Mouse (Mus musculus) CD4-positive, CD25-positive, alpha-beta regulatory T cell, adult 2 months (primary cell): Measurements from ENCODE around the gene Grid2.
"Not testable (repeated sequence)": the region's sequence is repeated elsewhere in the genome, so short reads cannot be mapped to it uniquely, and the experiment has no call there.

Experiments
- DNase-seq: peaks from one replicate; pipeline ENCODE4 v3.0.0-alpha.2; 2012; ENCODE audit warnings: low read depth, low spot score

Grid2 gene

GRCm38 (mm10) chr6:63255826-63256555, at the start of gene Grid2:
Grid2 (plus strand) TSS chr6:63255876.
- no peak for DNase-seq

GRCm38 (mm10) chr6:63250738-63251137, 4.9 kb upstream of the Grid2 start:
- DNase-seq, result no peak

DNA sequence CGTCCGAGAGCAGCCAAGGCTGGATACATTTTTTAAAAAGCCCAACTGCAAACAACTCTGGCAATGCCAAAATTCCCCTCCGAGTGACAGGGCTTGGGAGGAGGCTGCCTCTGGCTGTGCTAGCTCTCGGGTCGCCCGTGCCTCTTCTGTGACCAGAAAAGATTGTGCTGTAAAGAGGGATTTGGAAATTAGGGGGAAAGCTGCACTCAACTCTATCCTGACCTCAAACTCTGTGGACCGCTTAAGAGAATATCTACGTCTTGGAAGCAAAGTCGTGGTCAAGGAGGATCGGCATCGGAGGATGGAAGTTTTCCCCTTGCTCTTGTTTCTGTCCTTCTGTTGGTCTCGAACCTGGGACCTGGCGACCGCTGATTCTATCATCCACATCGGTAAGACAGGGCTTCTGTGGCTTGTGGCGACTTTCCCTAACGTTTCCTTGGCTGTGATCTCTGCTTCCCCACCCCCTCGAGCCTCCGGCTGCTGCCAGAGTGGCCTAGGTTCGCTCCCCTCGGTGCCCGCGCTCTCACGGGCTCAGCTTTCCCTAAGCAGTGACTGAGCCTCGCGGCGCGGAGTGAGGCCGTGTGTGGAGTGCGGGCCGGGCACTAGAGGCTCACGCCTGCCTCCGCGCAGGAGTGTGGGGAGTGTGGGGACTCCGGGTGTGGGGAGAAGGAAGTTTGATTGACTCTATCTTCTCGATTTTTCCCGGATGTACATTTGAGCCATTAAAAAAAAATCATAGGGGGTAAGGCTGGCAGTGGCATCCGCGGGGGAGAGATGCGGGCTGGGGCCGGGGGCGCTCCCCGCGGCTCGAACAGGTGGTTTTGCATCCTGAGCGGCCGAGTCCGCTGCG, 1.1 kb downstream of the Grid2 start:
- DNase-seq, result no peak

DNA sequence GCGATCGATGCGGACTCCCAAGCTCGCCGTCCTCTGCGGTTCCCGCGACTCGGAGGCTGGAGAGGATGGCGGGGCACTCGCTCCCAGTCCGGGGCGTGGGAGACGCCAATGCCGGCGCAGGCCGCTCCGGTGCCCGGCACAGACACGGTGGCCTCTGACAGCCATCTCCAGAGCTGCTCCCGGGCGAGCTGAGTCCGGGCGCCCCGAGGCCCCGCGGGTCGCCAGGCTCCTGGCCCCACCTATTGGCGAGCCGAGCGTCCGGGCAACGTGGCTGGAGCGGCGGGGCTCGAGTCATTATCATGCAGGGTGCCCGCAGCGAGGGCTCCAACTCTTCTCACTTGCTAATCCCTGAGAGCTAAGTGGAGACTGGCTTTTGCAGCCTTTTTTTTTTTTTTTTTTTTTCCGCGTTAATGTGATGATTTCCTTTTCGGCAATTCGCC, 1.8 kb downstream of the Grid2 start:
- DNase-seq, result no peak

- DNase-seq, result no peak
These were observed 2.2 kb downstream of the Grid2 start for GRCm38 (mm10) chr6:63257876-63258275.

DNA sequence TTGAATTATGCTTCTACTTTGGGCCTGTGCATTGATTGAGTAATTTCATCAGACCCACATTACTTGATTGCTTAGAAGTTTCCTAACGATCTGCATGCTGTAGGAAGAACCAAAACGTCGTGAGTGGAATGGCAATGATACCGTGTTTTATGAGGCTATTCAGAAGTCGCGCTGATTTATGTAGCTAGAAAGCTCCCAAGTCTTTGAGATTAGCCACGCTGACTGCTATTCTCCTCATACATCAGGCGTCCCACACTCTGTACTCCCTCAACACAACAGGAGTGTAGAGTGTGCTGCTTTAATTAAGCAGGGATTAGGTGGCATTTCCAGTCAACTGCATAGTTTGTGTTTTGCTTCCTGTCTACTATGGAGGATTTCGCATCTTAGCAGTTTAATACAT, 4.1 kb downstream of the Grid2 start:
- no peak for DNase-seq

DNA sequence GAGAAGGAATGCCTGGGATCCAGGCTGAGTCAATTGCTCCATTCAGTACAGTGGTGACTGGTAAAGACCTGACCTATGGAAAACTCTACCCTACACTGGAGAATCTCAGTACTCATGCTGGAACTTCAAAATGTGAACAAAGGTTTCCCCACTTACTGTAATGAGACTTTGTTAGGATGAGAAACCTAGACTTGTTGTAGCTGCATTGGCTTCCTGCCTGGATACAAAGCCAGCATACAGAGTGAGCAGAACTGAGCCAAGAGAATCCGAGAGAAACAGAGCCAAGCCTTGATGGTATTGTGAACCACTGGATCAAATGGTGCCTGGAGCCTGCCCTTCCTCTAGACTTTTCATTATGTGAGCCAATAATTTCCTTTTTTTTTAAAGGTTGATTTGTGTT, 28.7 kb downstream of the Grid2 start:
- DNase-seq, result no peak

- DNase-seq, result no peak
These were observed 86.8 kb downstream of the Grid2 start for GRCm38 (mm10) chr6:63342438-63343004.

- DNase-seq, result no peak
These were observed 91.3 kb downstream of the Grid2 start for GRCm38 (mm10) chr6:63347015-63347414.

GRCm38 (mm10) chr6:63381061-63381611, 125.5 kb downstream of the Grid2 start:
- DNase-seq, result no peak

DNA sequence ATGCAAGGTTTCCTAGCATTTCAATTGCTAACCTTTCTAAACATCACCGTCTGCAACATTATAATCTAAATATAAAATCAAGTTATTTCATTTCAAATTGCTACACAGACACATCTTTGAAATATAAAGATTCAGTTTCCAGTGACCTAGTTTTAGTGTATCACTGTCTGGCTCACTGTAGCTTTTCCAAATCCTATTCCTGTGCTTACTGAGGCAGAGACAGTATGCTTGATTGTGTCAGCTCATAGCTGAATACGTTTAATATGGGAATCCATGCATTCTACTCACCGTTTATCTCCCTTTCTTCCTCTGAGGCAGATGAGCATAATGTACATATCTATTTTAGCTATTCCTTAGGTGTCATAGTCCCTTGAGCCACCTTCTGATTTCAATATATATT, 146.0 kb downstream of the Grid2 start:
- no peak for DNase-seq

DNA sequence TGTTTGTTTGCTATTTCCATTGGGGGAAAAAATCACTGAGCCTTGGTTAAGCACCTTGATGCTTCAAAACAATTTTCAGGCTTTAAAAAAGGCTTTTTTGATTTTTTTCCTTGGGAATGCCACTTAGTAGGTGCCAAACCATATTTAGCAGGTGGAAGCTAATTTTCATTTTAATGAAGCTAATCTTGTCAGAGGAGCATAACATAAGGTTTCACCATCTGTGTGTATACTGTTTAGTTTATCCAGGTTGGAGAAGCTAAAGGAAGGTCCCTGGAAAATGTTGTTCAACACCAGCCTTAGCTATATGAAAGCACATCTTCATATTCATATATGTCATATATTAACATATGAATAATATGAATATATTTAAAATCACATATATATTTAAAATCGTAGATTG, 161.9 kb downstream of the Grid2 start:
- DNase-seq, result no peak

DNA sequence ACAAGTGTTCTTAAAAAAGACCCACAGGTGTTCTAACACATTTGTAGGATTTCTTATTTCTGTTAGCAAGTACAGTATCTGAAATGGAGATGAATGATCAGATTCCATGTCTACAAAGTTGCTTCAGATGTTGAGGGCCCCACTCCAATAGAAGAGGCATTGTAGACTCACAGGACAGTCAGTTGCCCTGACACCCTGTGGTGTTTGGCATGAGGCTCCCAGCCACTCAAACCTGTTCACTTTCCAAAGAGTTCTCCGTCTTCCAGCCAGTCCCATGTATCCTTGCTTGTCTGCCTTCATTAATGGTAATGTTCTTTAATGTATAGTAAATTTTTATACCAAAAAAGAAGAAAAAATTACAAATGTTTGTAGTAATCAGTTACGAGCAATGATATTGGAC, 177.1 kb downstream of the Grid2 start:
- DNase-seq, result no peak

DNA sequence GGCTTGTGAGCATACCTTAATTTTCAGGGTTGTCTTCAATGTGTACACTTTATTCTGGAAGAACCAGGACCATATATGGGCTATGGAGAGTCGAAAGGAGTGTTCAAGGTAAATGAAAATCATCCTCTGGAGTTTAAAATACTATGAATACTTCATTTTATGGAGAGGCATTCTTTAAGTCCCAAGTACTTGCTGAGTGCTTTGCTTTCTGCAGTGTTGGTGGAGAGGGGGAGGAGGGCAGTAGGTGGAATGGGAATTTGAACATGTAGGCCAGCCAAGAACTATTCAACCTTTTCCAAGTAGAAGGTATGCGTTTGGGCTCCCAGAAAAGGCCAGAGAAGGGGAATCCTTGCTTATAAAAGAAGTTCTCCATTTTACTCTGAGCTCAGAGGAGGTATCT, 192.5 kb downstream of the Grid2 start:
- DNase-seq, result no peak

GRCm38 (mm10) chr6:63482141-63482540, 226.5 kb downstream of the Grid2 start:
- no peak for DNase-seq

DNA sequence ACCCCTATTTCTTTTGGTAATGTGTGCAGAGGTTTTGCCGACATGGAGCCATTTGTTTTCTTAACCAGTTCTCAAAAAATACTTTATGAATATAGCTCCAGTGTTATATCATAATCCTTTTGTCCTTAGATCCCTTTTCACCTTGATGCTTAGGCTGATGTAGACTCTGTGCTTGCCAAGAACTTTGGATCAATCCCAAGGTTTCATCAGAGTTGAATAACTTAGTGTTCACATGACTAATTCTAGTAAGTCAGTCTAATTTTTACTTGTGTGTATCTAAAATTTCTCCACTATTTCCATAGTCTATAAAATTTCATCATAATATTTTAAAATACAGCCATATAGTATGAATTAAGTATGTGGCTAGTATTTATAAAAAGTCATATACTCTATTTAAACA, 259.3 kb downstream of the Grid2 start:
- no peak for DNase-seq

DNA sequence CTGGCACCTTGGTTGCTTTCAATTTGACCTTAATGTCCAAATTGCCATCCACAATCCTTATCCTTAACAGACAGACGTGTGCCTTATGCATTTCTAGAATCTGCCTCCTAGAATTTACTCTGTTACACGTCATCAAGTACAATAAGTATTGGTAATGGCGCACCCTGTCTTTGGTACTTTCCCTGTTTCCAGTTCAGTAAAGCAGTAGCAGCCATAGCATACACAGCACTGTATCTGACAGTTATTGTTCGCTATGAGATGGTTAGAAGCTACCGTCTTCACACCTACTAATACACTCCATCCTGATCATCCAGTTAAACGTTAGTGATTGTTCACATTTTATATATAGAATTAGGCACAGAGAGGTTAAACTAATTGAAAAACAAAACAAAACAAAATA, 260.3 kb downstream of the Grid2 start:
- DNase-seq, result no peak

GRCm38 (mm10) chr6:63531751-63532150, 276.1 kb downstream of the Grid2 start:
- no peak for DNase-seq

DNA sequence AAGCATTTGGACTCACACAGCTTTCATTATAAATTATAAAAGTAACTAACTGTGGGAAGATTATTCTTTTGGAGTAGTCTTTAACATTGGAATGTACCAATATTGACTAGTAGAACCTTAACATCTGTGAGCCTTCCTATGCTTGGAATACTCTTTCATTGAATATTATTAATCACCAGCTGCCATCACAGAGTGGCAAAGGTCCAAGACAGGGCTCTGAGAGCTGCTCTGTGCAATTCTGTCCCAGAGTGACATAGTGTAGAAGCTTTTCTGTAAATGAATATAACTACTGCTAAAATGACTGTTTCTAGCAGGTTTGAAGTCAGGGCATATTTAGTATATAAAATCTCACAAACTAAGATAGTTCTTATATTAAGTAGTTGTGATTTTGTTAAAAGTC, 277.2 kb downstream of the Grid2 start:
- DNase-seq, result no peak

- no peak for DNase-seq
These were observed 292.1 kb downstream of the Grid2 start for GRCm38 (mm10) chr6:63547741-63548140.

DNA sequence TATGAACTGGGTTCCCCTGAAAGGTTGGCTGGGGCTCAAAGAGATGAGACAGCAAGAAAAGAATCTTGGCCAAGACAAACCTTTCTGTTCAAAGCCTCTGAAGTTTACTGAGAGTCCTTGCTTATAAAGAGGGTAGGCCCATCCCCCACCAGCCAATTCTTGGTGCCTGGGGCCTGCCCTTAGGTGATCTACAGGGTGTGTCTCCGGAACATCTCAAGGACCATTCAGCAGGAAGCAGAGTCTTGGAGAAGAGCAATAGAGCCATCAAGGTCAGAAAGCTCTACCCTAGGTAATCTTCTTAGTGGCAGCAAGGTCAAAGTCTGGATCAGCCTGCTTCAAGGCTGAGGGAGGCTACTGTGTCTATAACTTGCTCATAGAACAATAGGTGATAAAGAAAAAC, 313.1 kb downstream of the Grid2 start:
- not testable (repeated sequence) for DNase-seq

DNA sequence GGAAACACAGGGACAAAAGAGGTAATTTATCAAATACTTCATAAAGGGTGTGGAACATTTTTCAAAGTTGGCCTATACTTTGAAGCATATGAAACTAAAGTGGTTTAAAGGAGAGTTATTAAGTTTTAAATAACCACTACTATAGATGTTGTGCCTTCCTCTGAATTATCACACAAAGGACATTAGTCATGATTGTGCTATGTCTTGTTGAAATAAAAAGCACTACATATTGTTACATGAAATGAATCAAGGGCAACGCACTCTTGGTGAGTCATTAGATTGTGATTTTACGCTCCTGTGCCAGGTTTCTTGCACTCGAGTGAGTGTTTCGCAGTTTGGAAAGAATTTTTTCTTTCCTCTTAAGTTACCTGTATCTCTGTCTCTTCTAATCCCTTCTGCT, 335.0 kb downstream of the Grid2 start:
- no peak for DNase-seq
